Mouse (Mus musculus): ENCODE data around the gene Rnf39. TPM values are rescaled to one million over a fixed set of nuclear protein-coding genes. Genes with fewer than 3 reads are reported as not detected.
"Not testable (repeated sequence)": the region's sequence is repeated elsewhere in the genome, so short reads cannot be mapped to it uniquely, and the experiment has no call there.

Rnf39 gene
- total RNA-seq, 2 experiments from 2014 or later: not detected

DNA sequence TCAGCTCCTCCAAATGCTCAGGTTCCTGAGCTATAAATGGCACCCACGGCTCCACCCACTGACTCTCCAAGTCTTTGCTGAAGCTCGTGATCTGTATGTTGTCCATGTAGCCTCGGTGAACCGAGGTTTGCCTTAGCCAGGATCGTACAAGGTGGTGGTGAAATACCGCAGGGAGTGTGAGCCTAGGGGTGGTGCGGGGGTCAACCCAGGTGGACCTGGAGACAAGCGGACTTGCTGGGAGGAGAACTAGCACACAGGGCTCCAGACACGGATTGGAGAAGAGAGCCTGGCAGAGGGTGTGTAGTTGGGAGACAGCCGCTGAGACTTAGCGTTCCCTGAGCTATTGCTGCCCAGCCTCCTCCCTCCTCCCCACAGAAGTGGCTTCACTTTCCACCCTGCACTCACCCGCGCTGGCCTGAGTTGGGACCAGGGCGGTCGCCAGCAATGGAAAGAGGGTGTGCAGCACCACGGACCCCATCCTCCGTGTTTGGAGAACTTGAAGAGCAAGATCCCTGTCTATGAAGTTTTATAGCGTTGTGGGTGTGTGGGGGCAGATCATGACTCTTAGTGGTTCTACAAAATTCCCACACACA, 38.6 kb downstream of the Rnf39 start, which contains the start of gene 2410137M14Rik:
Gene 2410137M14Rik, minus strand, starts transcription at position 17 of the 593 bp plus-strand sequence.
- ATAC-seq (replicated peaks; ENCODE audit: poor library complexity, severe bottlenecking): peak; percentile 37

DNA sequence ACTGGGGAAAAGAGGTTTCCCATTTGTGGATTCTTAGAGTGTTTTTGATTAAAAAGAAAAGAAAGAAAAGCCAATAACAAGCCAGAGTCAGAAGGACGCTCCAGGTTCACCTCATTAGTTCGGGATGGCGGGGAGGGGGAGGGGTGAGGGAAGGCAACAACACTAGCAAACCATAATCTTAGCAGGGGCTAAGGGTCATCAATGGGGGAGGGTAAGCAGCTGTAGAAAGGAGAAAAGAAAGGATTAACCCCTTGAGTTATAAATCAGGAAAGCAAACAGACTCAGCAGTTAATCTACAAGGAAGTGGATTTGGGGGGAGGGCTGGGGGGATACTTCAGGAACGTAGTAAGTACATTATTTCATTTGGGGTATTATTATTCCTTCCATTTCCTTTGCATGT, 39.1 kb downstream of the Rnf39 start:
- no peak for ATAC-seq (replicated peaks; ENCODE audit: poor library complexity, severe bottlenecking)

DNA sequence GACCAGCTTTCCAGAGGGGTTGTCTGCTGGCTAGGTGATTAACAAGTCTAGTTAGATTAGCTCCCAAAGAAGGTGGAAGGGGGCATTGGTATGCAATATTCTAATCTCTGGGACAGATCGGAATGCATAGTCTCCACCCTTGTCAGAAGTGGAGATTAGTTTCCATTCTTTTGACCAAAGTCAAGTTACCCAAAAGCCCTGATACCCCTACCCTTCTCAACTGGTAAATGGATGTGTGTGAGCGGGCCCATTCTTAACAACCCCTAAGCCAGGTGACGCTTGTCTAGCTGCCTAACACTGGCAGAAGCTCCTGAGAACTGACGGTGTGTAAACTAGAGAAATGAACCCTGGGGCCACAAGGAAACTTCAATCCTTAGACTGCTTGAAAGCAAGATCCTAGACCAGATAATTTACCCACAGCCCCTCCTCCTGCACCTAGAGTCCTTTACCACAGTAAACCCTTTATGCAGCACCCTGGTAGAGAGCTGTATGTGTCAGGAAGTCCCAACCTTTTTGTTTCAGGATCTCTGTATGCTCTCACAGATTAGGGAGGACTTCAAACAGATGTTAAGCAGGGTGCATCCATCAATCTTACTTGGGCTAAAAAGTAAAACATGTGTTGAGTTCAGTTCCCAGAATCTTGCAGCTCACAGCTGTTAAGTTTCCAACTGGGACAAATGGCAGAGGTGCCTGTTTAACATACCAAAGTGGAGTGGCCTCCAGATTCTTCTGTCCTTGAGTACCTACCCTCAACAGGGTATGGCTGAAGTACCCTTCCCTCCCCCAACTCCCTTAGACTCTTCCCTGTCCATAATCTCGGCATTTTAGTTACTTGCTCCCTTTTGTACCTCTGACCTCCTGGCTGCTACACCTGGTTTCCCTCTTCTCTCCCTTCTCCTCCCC, 39.8 kb downstream of the Rnf39 start:
- no peak for ATAC-seq (replicated peaks; ENCODE audit: poor library complexity, severe bottlenecking)

DNA sequence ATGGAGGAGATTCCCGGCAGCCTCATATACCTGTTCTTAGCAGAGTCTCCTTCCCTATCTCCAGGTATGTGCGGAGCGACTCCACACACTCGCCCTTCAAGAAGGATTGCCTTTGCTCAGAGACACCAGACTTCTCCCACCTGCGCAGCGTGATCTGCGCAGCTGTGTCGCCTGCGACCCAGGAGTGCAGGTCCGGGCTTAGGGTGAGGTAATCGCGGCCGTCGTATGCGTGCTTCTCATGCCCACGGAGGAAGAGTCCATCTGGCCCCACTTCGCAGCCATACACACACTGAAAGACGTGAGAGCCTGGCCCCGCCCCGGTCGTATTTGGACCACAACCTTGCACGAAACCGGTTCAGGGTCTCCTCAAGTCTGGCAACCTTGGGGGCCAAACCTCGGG, 45.8 kb downstream of the Rnf39 start:
- 0 out of 2 replicates have a peak, but pooled peaks have one; percentile 15 for ATAC-seq (replicated peaks; ENCODE audit: poor library complexity, severe bottlenecking)

DNA sequence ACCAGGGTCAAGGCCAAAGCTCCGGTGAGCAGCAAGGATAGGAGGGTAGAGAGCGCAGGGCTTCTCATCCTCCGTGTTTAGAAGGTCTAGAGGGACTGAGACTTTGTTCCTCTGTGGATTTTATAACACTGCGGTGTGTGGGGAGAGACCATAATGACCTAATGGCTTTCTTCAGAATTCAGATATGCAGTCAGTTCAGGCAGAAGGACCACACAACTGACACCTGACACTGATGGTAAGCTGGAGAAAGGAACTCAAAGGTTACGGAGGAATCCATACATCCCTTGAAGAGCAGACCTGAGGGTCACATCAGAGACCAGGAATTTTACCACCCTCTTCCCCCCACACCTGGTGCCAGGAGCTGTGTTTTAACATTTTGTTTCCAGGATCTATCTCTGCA, 46.7 kb downstream of the Rnf39 start, which contains the start of gene H2-M5:
Gene H2-M5, minus strand, starts transcription at position 101 of the 400 bp plus-strand sequence.
- ATAC-seq (replicated peaks; ENCODE audit: poor library complexity, severe bottlenecking): no peak

DNA sequence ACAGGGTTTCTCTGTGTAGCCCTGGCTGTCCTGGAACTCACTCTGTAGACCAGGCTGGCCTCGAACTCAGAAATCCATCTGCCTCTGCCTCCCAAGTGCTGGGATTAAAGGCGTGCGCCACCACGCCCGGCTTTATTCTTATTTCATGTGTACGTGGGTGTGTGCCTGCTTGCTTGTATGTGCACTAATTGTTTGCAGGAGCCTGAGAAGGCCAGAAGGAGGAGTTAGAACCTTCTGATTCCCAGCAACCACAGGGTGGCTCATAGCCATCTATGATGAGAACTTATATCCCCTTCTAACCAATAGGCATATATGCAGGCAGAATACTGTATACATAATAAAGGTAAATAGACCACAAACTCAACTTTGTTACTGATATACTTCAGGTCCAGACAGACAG, 47.9 kb downstream of the Rnf39 start:
- not testable (repeated sequence) for ATAC-seq (replicated peaks; ENCODE audit: poor library complexity, severe bottlenecking)

DNA sequence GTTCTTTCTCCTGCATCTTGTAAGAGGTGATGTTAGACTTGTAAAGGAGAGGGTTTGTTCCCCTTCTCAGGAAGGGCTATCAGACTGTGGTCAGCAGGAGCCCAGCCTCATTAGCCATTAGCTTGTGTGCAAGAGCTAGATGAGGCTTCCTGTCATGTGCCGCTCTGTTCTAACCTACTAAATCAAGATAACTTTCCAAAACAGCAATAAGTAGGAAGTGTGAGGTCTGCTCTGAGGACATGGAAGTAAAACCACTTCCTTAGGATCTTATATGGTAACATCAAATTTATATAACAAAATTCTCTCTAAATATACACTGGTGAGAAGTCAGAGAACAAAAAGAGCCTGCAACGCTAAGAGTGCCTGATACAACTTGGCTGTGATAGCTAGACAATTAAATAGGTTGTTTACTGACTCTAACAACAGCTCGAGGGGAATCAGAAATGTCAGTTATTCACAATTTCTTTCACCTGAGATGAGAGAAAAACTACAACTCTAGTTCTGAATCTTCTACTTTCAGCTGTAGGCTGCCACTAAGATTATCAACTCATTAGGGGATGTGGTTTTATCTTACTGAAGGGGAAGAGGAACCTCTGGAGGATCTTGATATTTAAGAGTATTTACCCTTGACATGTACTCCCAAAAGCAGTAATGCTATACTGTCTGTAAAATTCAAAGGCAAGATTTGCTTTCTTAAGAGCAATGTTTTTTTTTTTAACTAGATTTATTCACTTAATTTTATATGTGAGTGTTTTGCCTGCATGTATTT, 49.8 kb downstream of the Rnf39 start:
- peak; percentile 82 for ATAC-seq (replicated peaks; ENCODE audit: poor library complexity, severe bottlenecking)

DNA sequence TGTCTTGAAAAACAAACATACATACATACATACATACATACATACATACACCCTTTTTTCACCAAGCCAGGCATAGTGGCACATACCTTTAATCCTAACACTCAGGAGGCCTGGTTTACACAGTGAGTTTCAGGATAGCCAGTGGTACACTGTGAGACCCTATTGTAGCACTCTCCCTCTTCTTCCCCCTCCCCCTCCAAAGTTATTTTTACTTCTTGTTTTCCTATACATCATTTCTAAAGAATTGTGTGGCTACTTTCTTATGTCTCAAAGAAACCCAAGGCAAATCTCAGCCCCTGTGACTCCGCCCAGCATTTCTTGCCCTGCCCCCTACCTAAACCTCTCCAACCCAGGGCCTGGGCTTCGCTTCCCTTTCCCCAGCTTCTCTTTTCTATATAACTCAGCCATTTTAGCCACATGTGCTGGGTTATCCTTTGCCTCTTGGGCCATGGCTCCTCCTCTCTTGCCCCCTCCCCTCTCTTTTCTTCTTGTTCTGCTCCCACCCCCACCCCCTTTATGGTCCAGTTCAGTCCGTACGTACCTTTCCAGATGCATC, 51.1 kb downstream of the Rnf39 start:
- ATAC-seq (replicated peaks; ENCODE audit: poor library complexity, severe bottlenecking): peak; percentile 38

DNA sequence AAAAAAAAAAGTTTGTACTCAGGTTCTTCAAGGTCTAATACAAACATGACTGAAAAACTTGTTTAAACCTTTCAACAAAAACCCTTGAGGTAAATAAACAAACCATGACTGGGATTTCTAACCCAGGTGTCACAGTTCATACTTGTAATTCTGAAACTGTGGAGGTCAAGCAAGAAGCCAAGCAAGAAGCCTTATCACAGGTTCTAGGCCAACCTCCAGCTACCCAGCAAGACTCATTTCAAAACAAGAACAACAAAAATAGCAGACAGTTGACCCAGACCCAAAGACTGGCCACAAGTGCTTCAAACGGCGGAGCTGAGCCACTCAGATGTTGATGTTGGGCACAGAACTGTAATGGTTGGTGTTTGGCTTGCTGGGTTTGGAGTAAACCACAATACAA, 51.8 kb downstream of the Rnf39 start:
- ATAC-seq (replicated peaks; ENCODE audit: poor library complexity, severe bottlenecking): no peak

DNA sequence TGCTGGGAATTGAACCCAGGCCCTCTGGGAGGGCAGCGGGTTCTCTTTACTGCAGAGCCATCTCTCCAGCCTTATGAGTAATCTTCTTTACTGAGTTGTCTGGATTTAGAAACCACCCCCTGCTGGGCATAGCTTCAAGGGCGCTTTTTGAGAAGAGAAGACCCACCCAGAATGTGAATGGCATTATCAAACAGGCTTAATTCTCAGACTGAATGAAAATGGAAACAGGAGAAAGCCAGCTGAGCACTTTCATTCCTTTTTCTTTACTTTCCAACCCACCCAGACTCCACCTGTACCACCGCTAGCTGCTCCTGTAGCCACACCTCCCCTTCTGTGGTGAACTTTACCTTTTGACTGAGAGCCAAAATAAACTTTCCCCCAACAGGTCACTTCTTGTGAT, 52.7 kb downstream of the Rnf39 start:
- no peak for ATAC-seq (replicated peaks; ENCODE audit: poor library complexity, severe bottlenecking)

DNA sequence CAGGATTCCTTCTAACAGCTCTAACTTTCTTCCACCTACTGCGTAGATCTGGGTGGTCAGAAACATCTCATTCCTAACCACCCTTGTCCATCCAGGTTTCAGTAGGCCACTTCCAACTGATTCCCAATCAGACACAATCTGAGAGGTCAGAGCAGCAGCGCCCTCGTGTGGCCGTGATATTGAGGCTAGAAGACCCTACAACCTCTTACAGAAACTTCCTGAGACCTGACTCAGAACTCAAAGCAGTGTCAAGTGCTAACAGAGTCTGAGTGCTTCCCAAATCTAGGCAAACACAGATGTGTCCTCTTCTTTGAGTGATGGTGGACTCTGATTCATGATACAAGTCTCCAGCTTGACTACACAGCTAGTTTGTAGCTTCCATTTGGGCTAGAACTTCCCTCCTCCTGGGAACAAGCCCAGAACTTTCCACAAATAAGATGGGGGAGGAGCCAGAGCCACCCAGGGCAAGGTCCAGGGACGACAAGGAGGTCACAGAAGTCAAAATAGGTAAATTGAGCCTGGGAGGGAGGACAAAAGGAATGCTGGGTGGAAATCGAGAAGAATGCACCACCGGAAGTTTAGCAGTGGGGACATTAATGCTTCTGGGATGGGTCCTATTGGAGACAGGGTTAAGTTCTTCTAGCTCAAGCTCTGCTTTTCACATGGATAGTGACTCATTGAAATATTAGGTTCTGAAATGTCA, 54.5 kb downstream of the Rnf39 start:
- ATAC-seq (replicated peaks; ENCODE audit: poor library complexity, severe bottlenecking): peak; percentile 45

Other genes starting within 250 kb of the Rnf39 start
- gene H2-M10.5, start 170.0 kb upstream of the Rnf39 start, total RNA-seq (2014; fragmentation: Nextera tagmentation): not detected in 2 replicates
- not detected in 2 replicates for gene H2-M10.5, start 170.0 kb upstream of the Rnf39 start, total RNA-seq (2017)
- not detected in 2 replicates for gene H2-M10.6, start 130.7 kb upstream of the Rnf39 start, total RNA-seq (2014; fragmentation: Nextera tagmentation)
- not detected in 2 replicates for gene H2-M10.6, start 130.7 kb upstream of the Rnf39 start, total RNA-seq (2017)
- 16.1 and 25.1 TPM in 2 replicates for gene Trim26, start 105.8 kb upstream of the Rnf39 start, total RNA-seq (2014; fragmentation: Nextera tagmentation)
- gene Trim26, start 105.8 kb upstream of the Rnf39 start, total RNA-seq (2017): 8.4 and 11.9 TPM in 2 replicates
- not detected in 2 replicates for gene Trim15, start 75.7 kb upstream of the Rnf39 start, total RNA-seq (2014; fragmentation: Nextera tagmentation)
- gene Trim15, start 75.7 kb upstream of the Rnf39 start, total RNA-seq (2017): not detected in 2 replicates
- not detected in 2 replicates for gene Trim10, start 73.3 kb upstream of the Rnf39 start, total RNA-seq (2014; fragmentation: Nextera tagmentation)
- gene Trim10, start 73.3 kb upstream of the Rnf39 start, total RNA-seq (2017): 0.39 TPM in 1 of 2 replicates, not detected in the other
- not detected in 2 replicates for gene Trim40, start 52.8 kb upstream of the Rnf39 start, total RNA-seq (2014; fragmentation: Nextera tagmentation)
- gene Trim40, start 52.8 kb upstream of the Rnf39 start, total RNA-seq (2017): not detected in 2 replicates
- not detected in 2 replicates for gene Trim31, start 44.8 kb upstream of the Rnf39 start, total RNA-seq (2014; fragmentation: Nextera tagmentation)
- gene Trim31, start 44.8 kb upstream of the Rnf39 start, total RNA-seq (2017): not detected in 2 replicates
- 81.0 and 96.9 TPM in 2 replicates for gene Ppp1r11, start 8.8 kb downstream of the Rnf39 start, total RNA-seq (2014; fragmentation: Nextera tagmentation)
- gene Ppp1r11, start 8.8 kb downstream of the Rnf39 start, total RNA-seq (2017): 91.6 and 110 TPM in 2 replicates
- 81.6 and 134 TPM in 2 replicates for gene Znrd1, start 15.6 kb downstream of the Rnf39 start, total RNA-seq (2014; fragmentation: Nextera tagmentation)
- gene Znrd1, start 15.6 kb downstream of the Rnf39 start, total RNA-seq (2017): 25.6 and 35.4 TPM in 2 replicates
- gene Znrd1as, start 15.7 kb downstream of the Rnf39 start, total RNA-seq (2014; fragmentation: Nextera tagmentation): 1.1 and 5.5 TPM in 2 replicates
- 9.1 and 11.2 TPM in 2 replicates for gene Znrd1as, start 15.7 kb downstream of the Rnf39 start, total RNA-seq (2017)
- gene 2410137M14Rik, start 38.3 kb downstream of the Rnf39 start, total RNA-seq (2014; fragmentation: Nextera tagmentation): not detected in 2 replicates
- gene 2410137M14Rik, start 38.3 kb downstream of the Rnf39 start, total RNA-seq (2017): not detected in 2 replicates
- not detected in 2 replicates for gene H2-M5, start 46.6 kb downstream of the Rnf39 start, total RNA-seq (2014; fragmentation: Nextera tagmentation)
- gene H2-M5, start 46.6 kb downstream of the Rnf39 start, total RNA-seq (2017): not detected in 2 replicates
- gene Zfp57, start 58.2 kb downstream of the Rnf39 start, total RNA-seq (2014; fragmentation: Nextera tagmentation): 1.2 TPM in 1 of 2 replicates, not detected in the other
- gene Zfp57, start 58.2 kb downstream of the Rnf39 start, total RNA-seq (2017): 0.57 TPM in 1 of 2 replicates, not detected in the other
- gene Mog, start 80.5 kb downstream of the Rnf39 start, total RNA-seq (2014; fragmentation: Nextera tagmentation): not detected in 2 replicates
- not detected in 2 replicates for gene Mog, start 80.5 kb downstream of the Rnf39 start, total RNA-seq (2017)
- 1.3 and 2.0 TPM in 2 replicates for gene Gabbr1, start 103.0 kb downstream of the Rnf39 start, total RNA-seq (2014; fragmentation: Nextera tagmentation)
- 0.57 and 1.7 TPM in 2 replicates for gene Gabbr1, start 103.0 kb downstream of the Rnf39 start, total RNA-seq (2017)
- gene Olfr90, start 145.6 kb downstream of the Rnf39 start, total RNA-seq (2014; fragmentation: Nextera tagmentation): not detected in 2 replicates
- gene Olfr90, start 145.6 kb downstream of the Rnf39 start, total RNA-seq (2017): not detected in 2 replicates
- not detected in 2 replicates for gene Olfr91, start 155.4 kb downstream of the Rnf39 start, total RNA-seq (2014; fragmentation: Nextera tagmentation)
- not detected in 2 replicates for gene Olfr91, start 155.4 kb downstream of the Rnf39 start, total RNA-seq (2017)
- not detected in 2 replicates for gene Olfr92, start 177.2 kb downstream of the Rnf39 start, total RNA-seq (2014; fragmentation: Nextera tagmentation)
- gene Olfr92, start 177.2 kb downstream of the Rnf39 start, total RNA-seq (2017): not detected in 2 replicates
- not detected in 2 replicates for gene Olfr93, start 218.6 kb downstream of the Rnf39 start, total RNA-seq (2014; fragmentation: Nextera tagmentation)
- gene Olfr93, start 218.6 kb downstream of the Rnf39 start, total RNA-seq (2017): not detected in 2 replicates